Mouse (Mus musculus): Measurements from ENCODE around the gene Arhgef25. TPM values are rescaled to one million over a fixed set of nuclear protein-coding genes. Genes with fewer than 3 reads are reported as not detected.
A peak's percentile ranks its signal among the peaks of the same experiment; 100 is the strongest.

Gene Arhgef25
- total RNA-seq, 1 experiment from 2014 or later = 18.4 TPM

- no peak for ATAC-seq (replicated peaks in 1 of 2; ENCODE audit: insufficient read depth in 1 of 2, low FRiP score in 2 of 2, low TSS enrichment in 1 of 2, low read depth in 1 of 2, poor library complexity in 2 of 2, severe bottlenecking in 2 of 2)
Observed at GRCm38 (mm10) chr10:127177235-127177634, 12.6 kb downstream of the Arhgef25 start.

GRCm38 (mm10) chr10:127176756-127177155 is 13.1 kb downstream of the Arhgef25 start:
- no peak for ATAC-seq (replicated peaks in 1 of 2; ENCODE audit: insufficient read depth in 1 of 2, low FRiP score in 2 of 2, low TSS enrichment in 1 of 2, low read depth in 1 of 2, poor library complexity in 2 of 2, severe bottlenecking in 2 of 2)

GRCm38 (mm10) chr10:127176228-127176627 is 13.7 kb downstream of the Arhgef25 start:
- no peak for ATAC-seq (replicated peaks in 1 of 2; ENCODE audit: insufficient read depth in 1 of 2, low FRiP score in 2 of 2, low TSS enrichment in 1 of 2, low read depth in 1 of 2, poor library complexity in 2 of 2, severe bottlenecking in 2 of 2)

- no peak for ATAC-seq (replicated peaks in 1 of 2; ENCODE audit: insufficient read depth in 1 of 2, low FRiP score in 2 of 2, low TSS enrichment in 1 of 2, low read depth in 1 of 2, poor library complexity in 2 of 2, severe bottlenecking in 2 of 2)
Observed at GRCm38 (mm10) chr10:127174170-127174569, 15.7 kb downstream of the Arhgef25 start.

GRCm38 (mm10) chr10:127173148-127174065 is 16.5 kb downstream of the Arhgef25 start:
- ATAC-seq (replicated peaks in 1 of 2; ENCODE audit: insufficient read depth in 1 of 2, low FRiP score in 2 of 2, low TSS enrichment in 1 of 2, low read depth in 1 of 2, poor library complexity in 2 of 2, severe bottlenecking in 2 of 2) = no peak

GRCm38 (mm10) chr10:127171631-127172200 is 18.2 kb downstream of the Arhgef25 start:
- no peak for ATAC-seq (replicated peaks in 1 of 2; ENCODE audit: insufficient read depth in 1 of 2, low FRiP score in 2 of 2, low TSS enrichment in 1 of 2, low read depth in 1 of 2, poor library complexity in 2 of 2, severe bottlenecking in 2 of 2)

GRCm38 (mm10) chr10:127170837-127171272 is 19.0 kb downstream of the Arhgef25 start:
- ATAC-seq (replicated peaks in 1 of 2; ENCODE audit: insufficient read depth in 1 of 2, low FRiP score in 2 of 2, low TSS enrichment in 1 of 2, low read depth in 1 of 2, poor library complexity in 2 of 2, severe bottlenecking in 2 of 2) = peak; percentile 70 to 81

- ATAC-seq (replicated peaks in 1 of 2; ENCODE audit: insufficient read depth in 1 of 2, low FRiP score in 2 of 2, low TSS enrichment in 1 of 2, low read depth in 1 of 2, poor library complexity in 2 of 2, severe bottlenecking in 2 of 2) = no peak
Observed at GRCm38 (mm10) chr10:127170002-127170401, 19.9 kb downstream of the Arhgef25 start.

GRCm38 (mm10) chr10:127167614-127168192 is 22.2 kb downstream of the Arhgef25 start:
- no peak for ATAC-seq (replicated peaks in 1 of 2; ENCODE audit: insufficient read depth in 1 of 2, low FRiP score in 2 of 2, low TSS enrichment in 1 of 2, low read depth in 1 of 2, poor library complexity in 2 of 2, severe bottlenecking in 2 of 2)

- no peak for ATAC-seq (replicated peaks in 1 of 2; ENCODE audit: insufficient read depth in 1 of 2, low FRiP score in 2 of 2, low TSS enrichment in 1 of 2, low read depth in 1 of 2, poor library complexity in 2 of 2, severe bottlenecking in 2 of 2)
Observed at GRCm38 (mm10) chr10:127166771-127167613, 22.9 kb downstream of the Arhgef25 start.

- ATAC-seq (replicated peaks in 1 of 2; ENCODE audit: insufficient read depth in 1 of 2, low FRiP score in 2 of 2, low TSS enrichment in 1 of 2, low read depth in 1 of 2, poor library complexity in 2 of 2, severe bottlenecking in 2 of 2) = no peak
Observed at GRCm38 (mm10) chr10:127166404-127166715, 23.5 kb downstream of the Arhgef25 start.

GRCm38 (mm10) chr10:127165654-127166403 is 24.1 kb downstream of the Arhgef25 start:
- ATAC-seq (replicated peaks in 1 of 2; ENCODE audit: insufficient read depth in 1 of 2, low FRiP score in 2 of 2, low TSS enrichment in 1 of 2, low read depth in 1 of 2, poor library complexity in 2 of 2, severe bottlenecking in 2 of 2) = peak; percentile 13 to 33; a peak in 2 of 4 replicates

GRCm38 (mm10) chr10:127165354-127165653 is 24.6 kb downstream of the Arhgef25 start:
- no peak for ATAC-seq (replicated peaks in 1 of 2; ENCODE audit: insufficient read depth in 1 of 2, low FRiP score in 2 of 2, low TSS enrichment in 1 of 2, low read depth in 1 of 2, poor library complexity in 2 of 2, severe bottlenecking in 2 of 2)

GRCm38 (mm10) chr10:127164631-127165353 is 25.1 kb downstream of the Arhgef25 start, which contains the start of gene B4galnt1:
TSS of gene B4galnt1 (plus strand) at chr10:127165225.
- ATAC-seq (replicated peaks in 1 of 2; ENCODE audit: insufficient read depth in 1 of 2, low FRiP score in 2 of 2, low TSS enrichment in 1 of 2, low read depth in 1 of 2, poor library complexity in 2 of 2, severe bottlenecking in 2 of 2) = peak; percentile 59 to 70

GRCm38 (mm10) chr10:127164190-127164589 is 25.7 kb downstream of the Arhgef25 start:
- no peak for ATAC-seq (replicated peaks in 1 of 2; ENCODE audit: insufficient read depth in 1 of 2, low FRiP score in 2 of 2, low TSS enrichment in 1 of 2, low read depth in 1 of 2, poor library complexity in 2 of 2, severe bottlenecking in 2 of 2)

- ATAC-seq (replicated peaks in 1 of 2; ENCODE audit: insufficient read depth in 1 of 2, low FRiP score in 2 of 2, low TSS enrichment in 1 of 2, low read depth in 1 of 2, poor library complexity in 2 of 2, severe bottlenecking in 2 of 2) = peak; percentile 27 to 34
Observed at GRCm38 (mm10) chr10:127162771-127163261, 27.1 kb downstream of the Arhgef25 start.
